Mouse (Mus musculus) embryo, embryonic 10.5 days (tissue): ENCODE data around the gene Acod1.

Experiments used
- DNase-seq: peaks from one replicate; pipeline ENCODE4 v3.0.0-alpha.2; 2015; ENCODE audit warnings: low spot score

Gene Acod1

DNA sequence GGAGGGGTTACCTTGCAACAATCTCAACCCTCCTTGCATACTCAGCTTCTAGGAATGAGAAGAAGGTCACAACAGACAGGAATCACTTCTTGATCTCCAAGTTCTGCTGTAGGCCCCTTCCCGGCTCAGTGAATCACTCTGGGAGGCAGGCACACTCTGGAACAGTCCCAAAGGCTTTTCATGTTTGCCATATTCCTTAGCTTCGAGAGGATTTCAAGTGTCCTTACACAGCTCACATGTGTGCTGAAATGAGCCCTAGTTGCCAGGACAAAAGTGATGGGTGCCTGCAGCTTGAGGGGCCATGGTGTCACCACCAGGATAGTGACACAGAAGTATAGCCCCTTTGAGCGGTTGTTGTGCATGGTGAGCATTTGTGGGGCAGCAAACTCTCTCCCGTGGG lies 26.0 kb downstream of the Acod1 start:
- no peak for DNase-seq

DNA sequence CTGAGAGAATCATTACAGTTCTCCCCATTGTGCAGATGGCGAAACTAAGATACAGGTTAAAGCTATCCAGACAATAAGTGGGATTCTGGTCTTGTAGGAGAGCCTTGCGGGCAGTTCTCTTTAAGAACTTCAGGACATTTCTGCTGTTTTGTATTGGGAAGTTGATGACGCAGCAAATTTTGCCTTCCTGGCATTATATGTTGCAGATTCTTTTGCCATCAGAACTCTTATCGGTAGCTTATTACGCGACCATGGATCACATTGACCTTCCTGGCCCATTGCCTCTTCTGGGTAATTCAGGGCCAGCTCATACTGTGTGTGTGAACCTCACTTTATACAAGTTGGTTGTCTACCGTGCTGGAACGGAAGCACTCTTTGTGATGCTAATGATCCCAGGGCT lies 27.0 kb downstream of the Acod1 start:
- no peak for DNase-seq

GRCm38 (mm10) chr14:103075166-103075565 lies 28.4 kb downstream of the Acod1 start:
- DNase-seq: no peak

DNA sequence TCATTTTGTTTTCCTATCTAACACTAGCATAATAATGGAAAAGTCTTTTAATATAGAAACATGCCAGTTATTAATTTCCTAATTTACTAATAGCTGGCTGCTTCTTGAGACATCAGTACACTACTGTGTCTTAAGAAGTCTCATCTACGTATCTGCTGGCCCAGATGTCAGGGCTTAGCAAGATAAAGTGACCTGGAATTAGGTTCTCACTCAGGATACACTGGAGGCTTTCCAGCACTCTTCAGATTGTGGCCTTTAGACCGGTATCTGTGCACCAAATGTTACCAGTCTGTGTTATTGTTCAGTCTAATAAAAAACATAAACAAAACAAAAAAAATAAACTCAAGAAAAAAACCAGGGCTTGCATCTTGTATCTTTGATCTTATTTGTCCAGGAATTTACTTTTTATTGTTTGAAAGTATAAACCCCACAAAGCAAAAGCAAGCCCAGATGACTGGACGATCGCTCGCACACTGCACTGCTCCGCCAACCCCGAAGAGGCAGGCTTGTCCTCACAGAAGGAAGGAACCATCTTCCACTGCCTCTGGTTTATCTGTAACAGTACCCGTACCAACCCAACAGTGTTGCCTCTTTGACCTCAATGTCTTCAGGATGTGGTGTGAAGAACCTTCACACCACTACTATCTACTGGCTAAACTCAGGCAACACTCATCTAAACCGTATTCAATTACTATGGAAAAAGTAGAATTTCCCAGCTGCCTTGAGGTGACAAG lies 30.7 kb downstream of the Acod1 start:
- DNase-seq: no peak

- no peak for DNase-seq
These were observed 31.5 kb downstream of the Acod1 start for GRCm38 (mm10) chr14:103078006-103078912.

GRCm38 (mm10) chr14:103079209-103079977 lies 32.6 kb downstream of the Acod1 start:
- DNase-seq: no peak

DNA sequence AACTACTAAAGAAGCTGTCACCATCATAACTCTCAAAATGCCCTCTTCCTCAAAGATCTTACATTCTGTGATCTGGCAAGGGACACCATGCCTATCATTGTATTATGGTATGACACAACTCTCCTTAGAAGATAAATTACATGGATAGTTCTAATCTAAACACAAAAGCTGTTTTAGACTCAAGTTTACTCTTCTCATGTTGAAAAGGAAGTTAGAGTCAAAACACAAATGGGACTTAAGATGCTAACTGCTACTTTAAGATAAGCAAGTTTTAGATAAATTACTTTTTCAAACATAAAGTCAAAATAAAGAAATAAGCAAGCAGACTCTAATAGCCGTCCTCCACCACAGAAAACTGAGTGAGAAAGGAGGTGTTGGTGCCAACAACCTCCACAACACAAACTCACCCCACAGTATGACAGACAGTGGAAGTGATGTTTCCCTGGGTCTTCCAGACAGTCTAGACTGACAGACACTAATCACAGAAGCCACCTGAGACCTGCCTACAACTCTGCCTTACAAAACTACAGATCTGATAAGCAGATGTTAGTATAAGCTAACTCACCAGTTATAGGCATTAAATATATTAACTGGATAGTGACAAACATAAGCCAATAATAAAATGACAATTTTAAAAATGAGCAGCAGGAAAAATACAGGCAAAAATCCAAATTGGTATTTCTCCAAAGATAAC lies 39.2 kb downstream of the Acod1 start:
- DNase-seq: no peak

DNA sequence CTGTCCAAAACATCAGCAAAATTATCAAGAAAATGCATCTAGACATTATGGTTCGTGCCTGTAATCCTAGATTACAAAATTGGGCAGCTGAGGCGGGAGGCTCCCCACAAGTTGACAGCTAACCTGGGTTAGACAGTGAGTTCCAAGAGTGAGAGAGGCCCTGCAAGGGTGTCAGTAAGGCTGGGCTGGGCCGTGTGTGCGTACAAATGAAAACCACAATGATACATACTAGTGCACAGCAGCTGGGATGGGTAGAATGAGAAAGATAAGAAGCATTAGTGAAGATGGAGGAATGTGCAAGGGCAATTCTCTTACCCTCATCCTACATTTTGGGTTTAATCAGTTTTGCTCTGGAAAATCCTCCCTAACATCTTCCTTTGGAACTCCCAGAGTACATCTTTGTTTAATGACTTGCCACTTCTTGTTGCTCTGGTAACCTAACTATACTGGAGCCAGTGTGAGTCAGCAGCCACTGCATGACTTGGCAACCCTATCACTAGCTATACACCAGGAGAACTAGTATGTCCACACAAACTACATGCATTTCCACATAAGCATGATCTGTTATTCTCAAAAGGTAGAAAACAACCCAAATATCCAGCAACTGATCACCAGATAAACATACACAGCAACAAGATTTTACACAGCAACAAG lies 40.0 kb downstream of the Acod1 start:
- no peak for DNase-seq

DNA sequence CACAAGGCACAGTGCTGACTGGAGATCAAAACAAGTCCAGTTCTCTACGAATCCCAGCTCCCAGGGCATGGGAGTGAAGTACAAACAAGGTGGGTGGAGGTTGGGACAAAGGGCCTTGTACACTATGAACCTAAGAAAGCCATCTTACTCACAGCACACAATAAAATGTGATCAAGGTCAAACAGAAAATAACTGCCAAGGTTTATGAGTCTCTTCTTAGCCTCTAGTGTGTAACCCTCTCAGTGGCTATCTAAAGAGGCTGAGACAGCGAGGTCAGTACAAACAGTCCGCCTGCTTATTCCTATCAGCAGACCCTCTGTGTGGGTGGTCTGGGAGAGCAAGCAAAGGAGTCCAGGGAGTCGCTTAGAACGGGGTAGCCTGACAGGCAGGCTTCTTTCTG lies 41.1 kb downstream of the Acod1 start:
- DNase-seq: no peak

- peak; percentile 73 for DNase-seq
These were observed 41.8 kb downstream of the Acod1 start for GRCm38 (mm10) chr14:103088624-103089023.

- DNase-seq: no peak
These were observed 46.5 kb downstream of the Acod1 start for GRCm38 (mm10) chr14:103093236-103093635.

- DNase-seq: no peak
These were observed 46.9 kb downstream of the Acod1 start for GRCm38 (mm10) chr14:103093670-103094069.

DNA sequence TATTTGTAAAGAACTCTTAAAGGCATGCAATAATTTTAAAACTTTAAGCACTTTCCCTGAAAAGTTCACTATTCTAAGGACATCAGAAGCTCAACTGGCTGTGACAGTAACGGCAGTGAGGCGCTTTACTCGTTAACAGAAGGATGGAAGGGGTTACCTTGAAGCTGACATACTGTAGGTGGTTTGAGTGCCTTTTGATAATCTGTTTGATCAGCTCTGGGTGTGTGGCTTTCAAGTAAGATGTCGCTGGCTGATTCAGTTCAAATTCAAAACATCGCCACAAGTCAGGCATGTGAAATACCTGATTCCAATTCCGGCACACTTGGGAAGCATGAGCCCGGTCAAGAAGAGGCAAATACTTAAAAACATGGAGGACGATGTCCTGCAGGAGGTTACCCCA lies 48.3 kb downstream of the Acod1 start:
- DNase-seq: no peak

- no peak for DNase-seq
These were observed 49.0 kb downstream of the Acod1 start for GRCm38 (mm10) chr14:103095826-103096225.

GRCm38 (mm10) chr14:103096621-103097020 lies 49.8 kb downstream of the Acod1 start:
- no peak for DNase-seq

GRCm38 (mm10) chr14:103098213-103098586 lies 51.4 kb downstream of the Acod1 start:
- no peak for DNase-seq

- DNase-seq: peak; percentile 86
These were observed 51.9 kb downstream of the Acod1 start for GRCm38 (mm10) chr14:103098587-103099235.

DNA sequence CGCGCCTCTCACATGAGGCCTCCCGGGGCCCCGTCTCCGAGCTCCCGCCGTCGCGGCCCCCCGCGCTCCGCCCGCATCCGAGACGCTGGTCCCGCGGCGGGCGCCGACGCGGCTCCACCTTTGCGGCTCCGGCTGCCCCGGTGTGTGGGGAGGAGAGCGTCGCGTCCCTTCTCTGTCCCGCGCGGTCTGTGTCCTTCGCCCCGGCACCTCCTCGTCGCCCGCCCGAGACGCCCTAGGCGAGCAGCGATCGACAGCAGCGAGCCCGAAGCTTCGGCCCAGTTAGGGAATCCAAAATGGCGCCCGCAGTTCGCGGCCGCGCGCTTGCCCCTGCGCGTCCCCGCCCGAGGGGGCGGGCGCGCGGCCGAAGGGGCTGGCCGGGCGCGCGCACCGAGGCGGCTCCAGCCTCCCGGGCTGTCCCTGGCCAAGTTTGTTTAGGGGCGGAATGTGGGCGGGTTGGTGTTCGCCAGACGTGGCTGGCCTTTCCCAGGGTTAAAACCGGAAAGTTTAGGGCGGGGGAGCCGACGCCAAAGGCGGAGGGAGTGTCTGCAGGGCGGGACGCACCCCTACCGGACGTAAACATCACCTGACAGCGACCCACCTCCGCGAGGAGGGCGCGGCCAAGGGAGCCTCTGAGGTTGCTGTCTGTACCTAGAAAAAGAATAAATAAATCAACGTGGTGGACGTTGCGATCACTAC lies 52.6 kb downstream of the Acod1 start, which contains the start of gene Fbxl3:
TSS of gene Fbxl3 (minus strand) at position 329 of the 696 bp plus-strand sequence.
- peak; percentile 95 for DNase-seq

- DNase-seq: no peak
These were observed 53.5 kb downstream of the Acod1 start for GRCm38 (mm10) chr14:103100296-103100695.

- no peak for DNase-seq
These were observed 54.4 kb downstream of the Acod1 start for GRCm38 (mm10) chr14:103101171-103101570.
